Mouse (Mus musculus): ENCODE results near the gene Dscam.

Dscam gene

DNA sequence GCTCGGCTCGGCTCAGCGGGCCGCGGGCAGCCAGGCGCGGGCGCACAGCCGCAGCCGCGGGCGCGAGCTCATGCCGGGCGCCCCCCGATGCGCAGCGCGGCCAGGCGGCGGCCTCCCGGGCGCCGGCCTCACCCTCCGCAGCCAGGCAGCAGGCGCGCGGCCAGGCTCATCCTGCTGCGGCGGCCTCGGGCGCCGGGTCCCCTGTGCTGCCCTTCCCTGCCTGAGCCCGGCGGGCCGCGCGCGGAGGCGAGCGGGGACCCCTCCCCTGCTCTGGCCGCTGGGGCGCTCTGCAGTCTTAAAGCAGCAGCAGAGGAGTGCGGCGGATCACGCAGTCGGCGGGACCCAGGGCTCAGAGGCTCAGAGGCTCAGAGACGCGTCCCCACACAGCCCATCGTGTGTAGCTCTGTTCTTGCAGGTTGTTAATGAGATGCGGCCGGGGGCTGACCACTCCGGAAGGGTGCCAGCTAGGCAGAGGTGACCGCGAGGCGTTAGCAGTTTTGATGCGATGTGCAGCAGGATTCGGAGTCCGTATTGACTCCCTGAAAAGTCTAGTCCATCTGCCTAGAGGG lies at the start of gene Dscam:
Dscam (minus strand) TSS at position 240 of the 569 bp plus-strand sequence.
- no peak for DNase-seq (ENCODE audit: low spot score in 2 of 2)

DNA sequence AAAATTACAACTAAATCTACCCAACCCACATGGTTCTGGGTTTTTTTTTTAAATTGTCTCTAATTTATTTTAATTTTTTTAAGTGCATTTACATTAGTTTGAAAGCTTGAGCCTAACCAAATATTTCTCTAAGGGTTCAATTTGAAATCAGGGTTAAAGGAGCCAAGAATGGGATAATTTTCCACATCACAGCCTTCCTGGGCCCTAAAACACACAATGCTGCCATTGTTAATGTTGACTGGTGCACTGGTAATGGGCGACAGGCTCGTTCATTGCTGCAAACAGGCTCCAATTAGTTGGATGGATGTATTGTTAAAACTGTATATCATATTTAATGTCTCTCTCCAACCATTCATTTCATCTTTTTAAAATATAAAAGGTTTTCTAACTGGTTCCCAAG lies 48.8 kb upstream of the Dscam start:
- DNase-seq (ENCODE audit: low spot score in 2 of 2): no peak

DNA sequence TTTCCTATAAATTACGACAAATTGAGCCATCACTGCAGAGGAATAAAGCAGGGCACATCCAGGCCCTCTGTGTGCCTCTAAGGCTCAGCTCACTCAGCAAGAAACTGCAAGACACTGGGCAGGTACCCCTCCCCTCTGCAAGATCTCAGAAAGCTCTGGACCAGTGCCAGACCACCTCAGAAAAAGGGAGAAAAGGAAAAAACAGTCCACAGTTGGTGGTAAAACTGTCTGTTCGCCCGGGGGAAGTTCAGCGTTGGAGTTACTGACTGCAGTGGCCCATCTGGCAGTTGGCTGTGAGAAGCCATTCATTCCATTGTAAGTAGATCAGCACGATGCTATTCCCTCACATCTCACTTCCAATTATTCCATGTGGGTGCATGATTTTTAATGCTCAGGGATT lies 39.4 kb upstream of the Dscam start:
- no peak for DNase-seq (ENCODE audit: low spot score in 2 of 2)

DNA sequence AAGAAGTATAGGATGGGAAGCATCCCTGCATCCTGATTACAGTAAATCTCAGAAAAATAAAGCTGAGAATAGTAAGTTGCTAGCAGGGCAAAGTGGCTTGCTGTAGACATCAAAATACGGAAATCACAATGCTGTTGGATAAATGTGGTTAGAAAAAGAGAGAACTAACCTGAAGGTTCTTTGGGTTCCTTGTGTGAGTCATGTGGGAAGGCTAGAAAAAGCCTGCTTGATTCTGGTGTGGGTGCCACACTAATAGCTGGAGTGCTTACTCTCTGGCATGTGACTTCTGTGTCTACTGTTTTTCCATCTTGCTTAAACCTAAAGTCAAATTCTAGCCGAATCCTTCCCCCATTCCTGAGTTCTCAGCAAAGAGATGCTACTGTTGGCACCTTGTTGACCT lies 37.7 kb upstream of the Dscam start:
- no peak for DNase-seq (ENCODE audit: low spot score in 2 of 2)

DNA sequence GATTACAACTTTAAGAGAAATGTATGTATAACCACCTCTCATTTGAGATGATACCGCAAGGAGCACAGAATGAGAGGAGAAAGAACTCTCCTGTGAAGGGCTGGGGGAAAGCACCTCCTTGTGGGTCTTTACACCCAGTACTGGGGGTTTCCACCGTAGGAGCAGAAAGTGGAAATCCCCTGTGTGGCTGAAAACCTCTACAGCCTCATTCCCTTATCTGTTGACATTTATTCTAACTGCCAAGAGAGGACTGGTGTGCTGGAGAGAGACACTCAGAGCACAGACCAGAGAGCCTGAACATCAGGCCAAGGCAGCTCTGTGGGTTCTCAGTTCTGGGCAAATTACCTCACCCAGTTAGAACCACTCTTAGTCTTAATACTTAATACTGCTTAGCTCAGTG lies 33.5 kb upstream of the Dscam start:
- no peak for DNase-seq (ENCODE audit: low spot score in 2 of 2)

DNA sequence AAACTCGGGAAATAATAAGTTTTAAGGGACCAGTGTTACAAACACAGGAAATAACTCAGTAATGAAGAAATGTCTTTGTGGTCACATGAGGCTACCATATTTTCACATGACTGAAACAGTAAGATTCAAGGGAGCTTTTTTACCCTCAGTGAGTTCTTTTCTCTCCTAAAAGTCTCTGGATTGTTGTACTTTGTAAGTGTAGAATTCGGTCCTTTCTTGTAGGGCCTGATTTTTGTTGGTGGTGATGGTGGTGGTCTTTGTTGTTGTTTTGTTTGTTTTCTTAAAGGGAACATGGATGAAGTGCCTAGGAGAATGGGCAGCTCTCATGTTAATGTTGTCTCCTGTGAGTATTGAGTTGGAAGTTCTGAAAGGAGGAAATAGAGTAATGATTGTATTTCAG lies 33.0 kb upstream of the Dscam start:
- DNase-seq (ENCODE audit: low spot score in 2 of 2): no peak

DNA sequence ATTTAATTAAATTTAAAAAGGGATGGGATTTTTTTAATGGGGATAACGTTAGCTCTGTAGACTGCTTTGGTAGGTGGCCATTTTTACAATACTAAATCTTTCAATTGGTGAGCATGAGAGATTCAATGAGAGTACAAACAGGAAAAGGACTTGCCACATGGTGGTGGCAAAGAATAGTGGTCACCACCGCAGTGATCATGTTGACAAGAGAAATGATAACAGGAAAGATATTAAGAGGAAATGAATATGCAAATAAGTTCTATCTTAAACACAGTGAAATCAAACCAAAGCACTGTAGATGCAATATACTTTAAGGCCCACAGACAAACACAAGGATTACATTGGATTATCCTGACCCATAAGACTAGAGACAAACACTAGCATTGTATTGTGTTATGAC lies 24.1 kb upstream of the Dscam start:
- no peak for DNase-seq (ENCODE audit: low spot score in 2 of 2)

DNA sequence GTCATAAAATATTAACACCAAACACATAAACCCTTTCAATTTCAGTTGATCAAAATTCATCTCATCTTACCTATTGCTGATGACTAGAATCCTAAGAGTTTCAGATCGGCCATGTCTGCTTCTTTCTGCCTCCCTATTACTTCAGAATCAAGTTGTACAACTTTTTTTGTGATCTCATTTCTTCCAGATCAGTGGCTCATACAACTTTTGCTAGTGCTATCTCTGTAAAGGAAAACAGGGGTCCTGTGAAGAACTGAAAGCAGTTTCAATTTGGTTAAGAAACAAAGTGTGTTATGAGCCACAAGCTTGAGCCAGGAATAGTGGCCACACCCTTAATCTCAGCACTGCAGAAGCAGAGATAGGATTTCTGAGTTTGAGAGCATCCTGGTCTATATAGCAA lies 23.6 kb upstream of the Dscam start:
- DNase-seq (ENCODE audit: low spot score in 2 of 2): no peak

DNA sequence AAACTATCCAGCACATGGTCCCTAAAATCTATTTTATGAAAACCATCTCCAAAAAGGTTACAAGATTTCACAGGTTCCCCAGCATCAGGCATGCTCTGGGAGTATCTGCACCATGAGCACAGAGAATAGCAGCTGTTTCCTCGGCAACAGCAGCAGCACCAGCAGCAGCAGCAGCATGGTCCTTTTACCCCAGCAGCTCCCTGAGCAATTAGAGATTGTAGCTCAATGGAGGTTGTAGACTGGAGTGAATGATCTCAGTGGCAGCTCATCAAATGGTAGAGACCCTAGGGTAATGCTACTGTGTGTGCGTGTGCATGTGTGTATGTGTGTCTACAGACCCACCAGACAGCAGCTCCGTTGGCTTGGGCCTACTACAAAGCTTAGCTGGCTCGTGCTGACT lies 21.7 kb upstream of the Dscam start:
- DNase-seq (ENCODE audit: low spot score in 2 of 2): no peak

DNA sequence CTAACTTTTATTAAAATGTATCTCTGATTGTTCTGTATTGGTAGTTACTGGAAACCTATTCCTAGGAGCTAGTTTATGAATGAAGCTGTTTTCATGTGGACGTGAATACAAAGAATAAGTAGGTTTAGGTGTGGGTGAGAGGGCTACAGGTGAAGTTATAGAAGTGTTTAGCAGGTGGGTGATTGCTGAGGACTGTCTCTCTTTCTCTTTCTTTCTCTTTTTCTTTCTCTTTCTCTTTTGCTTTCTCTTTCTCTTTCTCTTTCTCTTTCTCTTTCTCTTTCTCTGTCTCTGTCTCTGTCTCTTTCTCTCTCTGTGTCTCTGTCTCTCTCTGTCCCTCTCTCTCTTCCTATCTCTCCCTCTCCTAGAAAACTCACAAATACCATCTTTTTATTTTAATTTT lies 20.1 kb upstream of the Dscam start:
- DNase-seq (ENCODE audit: low spot score in 2 of 2): no peak

DNA sequence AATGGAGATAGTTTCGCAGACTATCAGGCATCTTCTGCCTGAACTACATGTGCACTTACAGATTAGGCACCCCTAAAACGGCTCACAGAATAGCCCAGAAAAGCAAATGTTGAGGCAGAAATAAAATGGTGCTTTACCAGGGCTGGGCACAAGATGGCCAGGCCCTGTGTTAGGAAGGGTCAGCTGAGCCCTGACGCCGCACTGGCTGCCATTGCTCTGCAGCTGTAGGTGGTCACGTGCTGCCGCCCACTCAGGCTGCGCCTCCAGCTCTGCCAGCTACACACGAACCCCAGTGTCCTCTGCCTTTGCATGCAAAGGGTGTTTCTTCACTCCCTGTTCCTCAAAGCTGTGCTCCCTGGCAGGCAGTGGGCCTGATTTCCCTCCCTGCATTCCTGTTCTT lies 948 bp upstream of the Dscam start:
- DNase-seq (ENCODE audit: low spot score in 2 of 2): no peak

DNA sequence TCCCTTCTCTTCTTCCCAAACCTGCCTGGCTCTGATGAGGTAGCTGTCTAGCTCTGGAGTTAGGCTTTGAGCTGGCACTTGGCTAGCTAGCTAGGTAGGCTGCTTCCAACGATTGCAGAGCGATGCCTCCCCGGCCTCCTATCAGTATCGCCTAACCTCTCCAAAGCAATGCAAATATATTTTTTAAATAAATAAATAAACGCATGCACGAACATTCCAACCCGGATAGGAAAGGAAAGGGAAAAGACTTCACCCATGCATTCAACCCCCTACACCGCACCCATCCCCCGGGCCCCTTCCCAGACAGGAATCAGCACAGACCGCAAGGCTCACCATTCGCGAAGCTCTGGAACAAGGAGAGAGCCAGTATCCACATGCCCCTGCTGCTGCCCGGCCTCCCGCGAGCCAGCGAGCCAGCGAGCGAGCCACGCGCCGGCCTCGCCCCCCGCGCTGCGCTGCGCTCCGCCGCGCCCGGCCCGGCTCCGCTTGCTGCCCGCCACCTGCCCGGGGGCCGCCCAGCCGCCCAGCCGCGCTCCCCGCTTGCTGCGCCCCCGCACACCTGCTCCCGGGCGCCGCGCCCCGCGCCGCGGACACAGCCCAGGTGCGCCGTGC lies 545 bp downstream of the Dscam start:
- DNase-seq (ENCODE audit: low spot score in 2 of 2): no peak

DNA sequence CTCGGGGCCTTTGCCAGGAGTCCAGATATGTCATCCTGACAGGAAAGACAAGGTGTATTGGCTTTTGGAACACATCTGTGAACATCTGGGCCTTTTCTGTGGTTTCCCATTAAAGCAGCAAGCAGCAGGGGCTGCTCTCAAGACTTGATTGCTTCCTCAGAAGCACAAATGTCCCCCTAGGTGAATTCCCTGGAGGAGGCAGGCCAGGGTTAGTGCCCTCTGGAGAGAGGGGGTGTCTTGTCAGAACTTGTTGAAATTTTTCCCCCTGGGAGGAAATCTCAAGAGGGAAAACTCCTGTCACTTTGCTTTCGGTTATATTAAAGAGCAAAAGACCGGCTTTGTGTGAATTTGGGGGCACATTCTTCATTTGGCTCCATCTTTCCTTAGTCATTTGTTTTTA lies 1.9 kb downstream of the Dscam start:
- DNase-seq (ENCODE audit: low spot score in 2 of 2): no peak

DNA sequence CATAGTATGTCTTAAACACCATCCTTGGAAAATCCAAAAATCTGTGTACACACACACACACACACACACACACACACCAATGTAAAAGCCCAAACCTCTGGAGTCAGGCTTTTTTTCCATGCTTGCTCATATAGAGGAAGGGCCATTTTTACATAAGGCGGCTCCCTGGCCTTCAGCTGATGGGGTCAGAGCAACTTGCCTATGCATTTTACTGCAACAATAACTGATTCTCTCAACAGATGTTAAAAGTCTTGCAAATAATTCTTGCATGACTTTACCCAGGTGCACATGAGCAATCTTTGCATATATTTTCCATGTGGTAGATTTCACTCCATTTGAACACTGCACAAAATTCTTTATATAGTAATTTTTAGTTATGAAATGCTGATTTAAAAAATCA lies 2.5 kb downstream of the Dscam start:
- DNase-seq (ENCODE audit: low spot score in 2 of 2): no peak

DNA sequence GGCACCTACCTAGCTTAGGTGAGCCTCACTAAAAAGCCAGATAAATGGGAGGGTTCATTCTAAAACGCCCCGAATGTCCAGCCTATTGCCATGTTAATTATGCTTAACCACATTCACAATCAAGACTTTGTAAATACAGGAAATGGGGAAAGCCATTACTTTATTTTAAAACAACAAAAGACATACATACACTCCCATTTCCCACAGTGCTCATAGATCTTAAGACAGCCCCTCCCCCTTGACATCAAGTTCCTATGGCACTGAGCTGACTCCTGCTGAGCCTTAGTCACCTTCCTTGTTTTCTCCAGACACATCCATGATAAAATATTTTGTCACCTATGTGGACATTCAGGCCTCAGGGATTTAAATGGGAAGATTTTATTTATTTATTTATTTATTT lies 4.4 kb downstream of the Dscam start:
- no peak for DNase-seq (ENCODE audit: low spot score in 2 of 2)

DNA sequence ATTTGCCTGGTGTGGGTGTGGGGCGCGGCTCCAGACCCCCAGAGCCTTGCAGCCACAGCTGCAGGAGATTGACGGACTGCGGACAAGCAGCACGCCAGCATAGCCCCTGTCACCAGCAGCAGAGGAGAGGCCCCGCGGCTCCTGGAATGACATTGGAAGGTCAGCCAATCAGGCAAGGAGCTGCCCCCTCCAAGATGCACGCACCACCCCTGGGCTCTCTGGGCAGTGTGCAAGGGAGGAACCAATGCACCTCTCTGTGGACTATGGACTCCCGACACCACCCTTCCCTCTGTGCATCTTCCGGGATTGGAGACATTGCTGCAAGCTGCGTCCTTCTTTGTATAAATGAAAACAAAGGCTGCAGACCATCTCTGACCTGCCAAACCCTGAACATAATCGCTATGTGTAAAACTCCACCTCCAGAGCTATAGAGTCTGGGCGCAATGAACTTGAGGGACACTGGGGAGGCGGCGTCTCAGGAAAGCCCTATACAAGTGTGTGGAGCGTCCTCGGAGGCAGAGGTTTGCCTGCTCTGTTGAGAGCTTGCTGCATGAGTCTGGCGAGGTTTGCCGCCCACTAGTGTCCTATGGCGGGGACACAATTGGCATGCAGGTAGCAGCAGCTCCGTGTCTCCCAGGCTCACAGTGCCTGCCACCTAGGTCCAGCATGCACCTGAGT lies 5.0 kb downstream of the Dscam start:
- no peak for DNase-seq (ENCODE audit: low spot score in 2 of 2)

DNA sequence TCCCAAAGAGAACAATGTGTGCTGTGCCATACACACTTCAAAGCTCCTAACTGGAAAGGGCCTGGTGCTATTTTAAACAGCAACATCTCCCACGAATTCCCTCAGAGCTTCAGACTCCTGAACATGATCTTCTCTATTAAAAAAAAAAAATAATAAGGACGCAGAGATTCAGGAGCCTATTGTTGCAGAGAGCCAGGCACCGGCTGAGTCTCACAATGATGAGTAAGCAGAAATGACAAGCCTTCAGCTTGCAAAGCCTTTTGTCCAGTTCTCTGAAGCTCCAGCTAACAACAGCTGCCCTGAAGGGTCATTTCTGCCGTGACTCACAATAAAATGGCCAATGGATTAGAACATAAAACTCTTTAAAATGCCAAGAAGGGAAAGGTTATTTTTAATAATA lies 12.3 kb downstream of the Dscam start:
- no peak for DNase-seq (ENCODE audit: low spot score in 2 of 2)

DNA sequence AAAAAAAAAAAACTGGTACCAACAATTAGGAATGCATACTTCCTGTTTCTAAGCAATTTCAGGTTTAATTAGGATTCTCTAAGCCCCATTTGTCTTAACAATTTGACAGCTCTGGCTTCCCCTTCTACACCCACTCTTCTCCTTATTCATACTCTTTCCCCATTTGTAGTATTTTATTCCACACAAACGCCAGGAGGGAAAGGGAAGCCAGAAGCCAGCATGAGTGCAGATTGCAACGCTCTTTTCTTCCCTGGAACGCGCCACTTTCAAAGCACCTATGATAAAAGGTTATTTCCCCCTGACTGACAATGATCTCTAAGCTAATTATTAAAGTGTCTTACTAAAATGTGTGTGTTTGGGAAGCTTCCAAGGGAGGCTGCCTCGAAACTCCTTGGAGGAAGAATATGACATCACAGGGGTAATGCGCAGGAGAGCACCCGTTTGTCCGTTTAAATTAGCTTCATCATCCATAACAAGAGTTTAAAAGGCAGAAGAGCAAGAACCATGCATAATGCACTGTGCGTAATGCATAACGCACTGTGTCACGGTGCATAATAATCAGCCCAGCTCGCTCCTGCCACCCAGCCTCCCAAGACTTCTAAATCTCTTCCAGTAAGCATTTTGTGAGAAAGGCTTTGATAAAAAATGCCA lies 25.9 kb downstream of the Dscam start:
- no peak for DNase-seq (ENCODE audit: low spot score in 2 of 2)

DNA sequence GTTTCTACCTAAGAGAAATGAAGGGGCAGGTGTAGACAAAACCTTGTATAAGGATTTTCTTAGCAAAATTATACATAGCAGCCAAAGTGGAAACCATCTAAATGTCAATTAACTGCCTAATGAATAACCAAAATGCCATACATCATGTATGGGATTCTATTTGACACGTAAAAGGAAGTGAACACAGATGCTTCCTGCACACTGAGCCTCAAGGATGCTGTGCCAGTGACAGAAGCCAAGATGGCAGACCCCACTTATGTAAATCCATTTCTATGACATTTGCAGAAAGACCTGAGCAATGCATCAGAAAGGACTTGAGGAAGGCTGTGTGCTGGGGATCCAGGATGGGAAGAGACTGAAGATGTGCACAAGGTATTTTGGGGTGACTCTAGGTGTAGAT lies 28.6 kb downstream of the Dscam start:
- no peak for DNase-seq (ENCODE audit: low spot score in 2 of 2)

DNA sequence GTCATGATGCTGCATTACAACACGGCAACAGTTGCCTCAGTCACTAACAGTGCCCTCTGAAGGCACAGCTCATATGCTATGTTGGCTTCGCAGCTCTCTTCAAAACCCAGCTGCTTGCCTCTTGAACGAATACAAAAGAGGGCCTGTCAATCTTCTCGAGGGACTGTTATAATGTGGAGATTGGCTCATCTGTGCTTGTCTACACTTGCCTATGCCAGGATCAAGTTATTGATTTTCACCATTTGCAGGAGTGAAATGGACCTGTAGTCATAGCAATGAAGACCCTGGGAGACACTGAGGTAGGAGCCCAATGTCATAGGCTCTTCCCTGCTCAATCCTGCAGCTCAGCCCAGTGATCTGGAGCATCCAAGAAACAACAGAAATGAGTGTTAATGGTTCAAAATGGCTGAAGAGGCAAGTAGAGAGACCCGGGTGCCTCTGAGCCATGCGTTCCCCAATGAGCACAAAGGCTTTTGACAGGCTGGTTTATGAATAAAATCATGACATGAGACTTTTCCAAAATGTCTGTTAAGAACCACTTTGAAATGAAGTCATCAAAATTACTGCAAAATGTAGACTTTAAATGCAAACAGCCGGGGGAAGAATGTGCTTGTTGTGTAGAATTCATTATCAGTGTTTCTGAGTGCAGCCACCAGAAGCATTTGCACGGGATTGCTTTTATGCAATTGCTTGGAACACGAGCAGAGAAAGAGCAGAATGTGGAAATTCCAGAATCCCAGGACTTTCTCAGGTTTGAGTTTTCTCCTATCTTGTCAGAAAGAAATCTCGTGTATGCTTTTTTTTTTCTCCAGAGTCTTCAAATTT lies 35.3 kb downstream of the Dscam start:
- no peak for DNase-seq (ENCODE audit: low spot score in 2 of 2)

DNA sequence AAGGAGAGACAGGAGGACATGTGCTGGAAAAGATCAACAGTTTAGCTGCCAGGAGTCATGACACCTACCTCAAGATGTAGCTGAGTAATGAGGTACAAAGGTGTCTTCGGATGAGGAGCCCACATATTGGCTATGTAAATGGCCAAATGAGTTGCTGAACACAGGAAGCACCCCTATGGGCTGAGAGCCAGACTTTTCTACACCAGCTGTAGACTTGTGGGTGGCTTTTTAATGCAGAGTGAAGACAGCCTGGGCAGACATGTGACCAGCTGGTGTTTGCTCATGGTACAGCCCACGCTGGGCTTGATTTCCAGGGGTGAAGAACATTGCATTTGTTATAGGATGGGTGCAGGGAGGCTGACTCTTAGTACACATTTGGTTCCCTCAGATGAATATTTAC lies 43.3 kb downstream of the Dscam start:
- no peak for DNase-seq (ENCODE audit: low spot score in 2 of 2)

DNA sequence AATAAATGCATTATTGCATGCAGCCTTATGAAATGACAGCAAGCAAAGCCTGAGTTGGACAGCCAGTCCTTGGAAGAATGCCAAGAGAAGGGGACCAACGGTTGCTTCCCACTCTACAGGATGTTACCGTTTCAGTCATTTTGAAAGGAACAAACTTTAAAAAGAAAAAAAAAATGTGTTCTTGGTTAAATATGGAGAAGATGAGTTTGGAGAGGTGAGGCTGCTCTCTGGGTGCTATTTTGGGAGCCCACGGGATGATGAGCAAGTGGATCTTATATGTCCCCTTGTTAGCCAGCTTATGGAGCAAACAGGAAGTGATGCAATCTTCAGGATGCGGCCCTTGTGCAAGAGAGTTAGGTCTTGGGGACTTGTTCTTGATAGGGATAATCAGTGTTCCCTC lies 60.5 kb downstream of the Dscam start:
- no peak for DNase-seq (ENCODE audit: low spot score in 2 of 2)

Data from spleen, postnatal 14 days (tissue).